Mouse (Mus musculus): Measurements from ENCODE around the gene Fam19a1.

DNA sequence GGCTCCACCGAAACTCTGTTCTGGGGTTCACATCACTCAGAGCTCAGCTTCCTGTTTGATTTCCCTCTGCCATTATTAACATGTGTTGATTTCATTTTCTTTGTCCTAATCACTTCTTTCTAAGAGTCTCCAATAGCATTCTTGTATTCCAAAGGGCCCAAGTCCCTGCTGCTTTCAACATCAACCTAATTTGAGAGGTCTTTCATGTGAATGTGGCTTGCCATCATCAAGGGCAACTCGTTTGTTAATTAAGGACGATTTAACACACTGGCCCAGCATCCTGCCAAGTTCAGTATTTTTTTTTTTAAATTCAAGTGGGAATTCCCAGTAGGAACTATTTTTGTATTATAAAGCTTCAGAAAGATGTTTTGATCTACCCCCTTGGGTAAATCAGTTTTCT is 263.8 kb downstream of the Fam19a1 start:
- no peak for TF ChIP-seq CTCF (IDR thresholded peaks at IDR 0.05)
- TF ChIP-seq POLR2A (IDR thresholded peaks at IDR 0.05; ENCODE audit: insufficient read depth, low read depth, low read length) = no peak
- TF ChIP-seq EP300 (IDR thresholded peaks at IDR 0.05; ENCODE audit: insufficient read depth, low read depth, low read length) = no peak

Measured in heart, adult 2 months (tissue).